Mouse (Mus musculus) small intestine, adult 2 months (tissue): ENCODE results near the gene Cnot6l.

Experiments used
- CTCF ChIP-seq: fragments of 200-500 bp; IDR thresholded peaks from 2 replicates; pipeline ENCODE4 v1.5.1; 2012; ENCODE audit warnings: low read depth, mild to moderate bottlenecking, control low read depth, inconsistent platforms, low read length, moderate library complexity, mixed read lengths; ENCODE audit not compliant: insufficient replicate concordance, insufficient read length; ENCODE audit errors: extremely low read depth
- POLR2A ChIP-seq: fragments of 200-500 bp; IDR thresholded peaks from 2 replicates; pipeline ENCODE4 v1.6.1; 2012; ENCODE audit warnings: low read depth, mild to moderate bottlenecking, control low read depth, inconsistent platforms, low read length, moderate library complexity

DNA sequence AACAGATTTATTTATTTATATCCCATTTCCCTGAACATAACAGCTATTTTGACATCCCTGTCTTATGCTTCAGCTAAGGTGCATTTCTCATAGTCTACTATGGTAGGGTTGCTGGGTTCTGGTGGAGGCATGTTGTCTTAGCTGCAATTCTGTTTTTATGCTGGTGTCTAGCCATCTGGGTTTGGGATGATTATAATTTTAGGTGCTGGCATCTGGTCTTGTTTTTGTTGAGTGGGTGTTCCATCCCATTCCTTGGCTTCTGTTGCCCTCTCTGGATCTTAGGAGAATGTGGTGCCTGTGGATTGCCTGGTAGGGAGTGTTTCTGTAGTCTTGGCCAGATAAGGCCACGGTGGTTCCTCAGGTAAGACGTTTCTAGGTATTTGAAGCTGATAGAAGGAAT is 134.2 kb downstream of the Cnot6l start:
- TF ChIP-seq CTCF = no peak
- TF ChIP-seq POLR2A = no peak
